Mouse (Mus musculus) macrophage (primary cell): ENCODE data around the gene Glod4. TPM values are rescaled to one million over a fixed set of nuclear protein-coding genes. Genes with fewer than 3 reads are reported as not detected.
"Not testable (repeated sequence)": the region's sequence is repeated elsewhere in the genome, so short reads cannot be mapped to it uniquely, and the experiment has no call there.

ENCODE experiments used
- H3K27ac ChIP-seq: fragments of 350-480 bp; formaldehyde crosslinking; 2 replicates; pipeline ENCODE4 v1.9.0; 2021
- H3K36me3 ChIP-seq: fragments of 350-480 bp; formaldehyde crosslinking; 2 replicates; pipeline ENCODE4 v1.9.0; 2021; ENCODE audit errors: inconsistent target
- H3K4me3 ChIP-seq: fragments of 350-480 bp; formaldehyde crosslinking; 2 replicates; pipeline ENCODE4 v1.9.0; 2021; ENCODE audit errors: inconsistent target
- H3K79me2 ChIP-seq: fragments of 350-480 bp; formaldehyde crosslinking; 2 replicates; pipeline ENCODE4 v1.9.0; 2021; ENCODE audit errors: inconsistent target
- WGBS: methylation state at CpG from one replicate; pipeline ENCODE4 v1.1.7; 2026; ENCODE audit warnings: inconsistent platforms; ENCODE audit not compliant: missing documents; 5-methylcytosine and 5-hydroxymethylcytosine counted together
- polyA plus RNA-seq: library from polyadenylated mRNA; stranded (reverse); fragments of 250-400 nt; gene quantifications from 3 replicates; pipeline ENCODE4 v1.2.4, GENCODE M21; 2018; ENCODE audit warnings: inconsistent platforms

Glod4 gene
- polyA plus RNA-seq, 1 experiment from 2014 or later, result 72.9 TPM

- Histone ChIP-seq H3K27ac (no peak overlapping the region), H3K4me3 (no peak overlapping the region), H3K36me3 (0 out of 2 replicates have a peak, but pooled peaks cover 10% of the 10 kb centered on the region), H3K79me2 (peaks cover 18% of the 10 kb centered on the region; the same call in 1 of the 2 replicates)
Observed at GRCm38 (mm10) chr11:76246439-76246838, 2.9 kb upstream of the Glod4 start.

- Histone ChIP-seq H3K79me2 (peaks cover 18% of the 10 kb centered on the region; the same call in 1 of the 2 replicates), H3K27ac (0 out of 2 replicates have a peak overlapping the region, but pooled peaks have one; percentile 5), H3K36me3 (peaks cover 19% of the 10 kb centered on the region), H3K4me3 (peak overlapping the region; percentile 81)
- WGBS, result 10% methylated on average over 34 of the region's 34 CpGs
Observed at GRCm38 (mm10) chr11:76243811-76244546, 454 bp upstream of the Glod4 start.

DNA sequence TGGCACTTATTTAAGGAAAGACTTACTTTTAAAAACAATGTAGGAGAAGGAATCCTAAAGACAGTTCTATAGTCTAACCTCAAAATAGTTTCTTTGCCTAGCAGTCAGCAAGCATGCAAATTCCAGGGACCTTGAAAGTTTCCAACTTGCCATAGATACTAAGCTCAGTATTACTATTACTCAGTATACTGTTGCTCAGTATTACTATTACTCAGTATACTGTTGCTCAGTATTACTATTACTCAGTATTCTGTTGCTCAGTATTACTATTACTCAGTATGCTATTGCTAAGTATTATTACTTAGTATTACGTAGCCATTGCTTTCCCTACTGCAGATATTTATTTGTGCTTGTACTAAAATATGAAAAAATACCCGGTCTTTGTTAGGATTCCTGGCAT is 3.8 kb downstream of the Glod4 start:
- Histone ChIP-seq H3K36me3 (peaks cover 41% of the 10 kb centered on the region), H3K27ac (no peak overlapping the region), H3K79me2 (peaks cover 18% of the 10 kb centered on the region; the same call in 1 of the 2 replicates), H3K4me3 (no peak overlapping the region)
- WGBS, result 100% methylated on average over 2 of the region's 2 CpGs

GRCm38 (mm10) chr11:76236136-76236535 is 7.4 kb downstream of the Glod4 start:
- peaks cover 68% of the 10 kb centered on the region for H3K36me3 ChIP-seq
- 78% methylated on average over 3 of the region's 3 CpGs for WGBS

DNA sequence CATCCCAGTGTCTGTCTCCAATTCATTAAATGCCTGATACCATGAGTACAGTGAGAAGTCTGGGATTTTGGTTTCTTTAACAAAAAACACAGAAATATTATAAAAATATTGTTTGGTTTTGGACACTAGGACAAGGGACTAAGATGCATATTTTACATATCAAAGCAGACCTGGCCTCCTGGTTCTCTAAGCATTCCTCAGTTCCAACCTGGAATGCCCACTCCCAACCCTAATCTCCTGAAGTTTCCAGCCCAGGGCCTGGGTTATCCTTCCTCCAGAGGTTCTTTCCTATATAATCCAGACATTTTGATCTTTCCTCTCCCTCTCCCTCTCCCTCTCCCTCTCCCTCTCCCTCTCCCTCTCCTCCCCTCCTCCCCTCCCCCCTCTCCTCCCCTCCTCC is 18.5 kb downstream of the Glod4 start:
- peaks cover 26% of the 10 kb centered on the region for H3K36me3 ChIP-seq
- H3K4me3 ChIP-seq, result no peak overlapping the region
- no peaks in the 10 kb centered on the region for H3K79me2 ChIP-seq
- no peak overlapping the region for H3K27ac ChIP-seq

More at GRCm38 (mm10) chr11:76236136-76236535, 7.4 kb downstream of the Glod4 start:
- Histone ChIP-seq H3K27ac (no peak overlapping the region), H3K4me3 (no peak overlapping the region), H3K79me2 (no peaks in the 10 kb centered on the region)

DNA sequence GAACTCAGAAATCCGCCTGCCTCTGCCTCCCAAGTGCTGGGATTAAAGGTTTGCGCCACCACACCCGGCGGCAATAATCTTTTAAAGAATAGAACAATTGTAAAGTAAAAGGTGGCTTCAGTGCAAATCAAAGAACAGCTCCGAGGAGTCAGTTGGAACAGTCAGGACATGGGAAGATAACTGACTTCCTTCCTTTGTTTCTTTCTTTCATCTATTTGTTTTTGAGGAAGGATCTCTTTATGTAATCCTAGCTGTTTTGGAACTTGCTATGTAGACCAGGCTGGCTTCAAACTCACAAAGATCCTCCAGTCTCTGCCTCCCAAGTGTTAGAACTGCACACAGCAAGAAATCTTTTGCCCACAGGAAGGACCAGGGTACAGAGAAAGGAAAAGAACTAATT is 18.9 kb downstream of the Glod4 start:
- H3K36me3 ChIP-seq, result peaks cover 26% of the 10 kb centered on the region

DNA sequence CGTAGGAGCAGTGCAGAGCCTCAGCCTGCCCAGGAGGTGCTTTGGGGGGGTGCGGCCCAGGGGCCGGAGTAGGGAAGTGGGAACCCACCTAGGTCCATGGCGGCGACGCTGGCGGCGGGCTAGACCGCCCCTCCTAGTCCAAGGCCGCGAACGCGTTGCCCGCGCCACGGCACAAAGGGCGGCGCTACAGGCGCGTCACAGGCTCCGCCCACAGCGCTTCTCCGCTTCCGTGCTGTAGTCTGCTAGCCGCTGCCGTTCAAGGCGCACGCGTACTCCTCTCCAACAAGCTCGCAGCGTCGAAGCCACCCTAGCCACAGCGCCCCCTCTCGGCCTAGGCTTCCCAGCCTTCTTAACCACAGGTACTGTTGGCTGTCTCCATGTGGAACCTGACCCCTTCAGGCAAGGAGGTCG is 26.1 kb downstream of the Glod4 start, which contains the start of the genes Dbil5 and Gemin4:
Gene Dbil5, plus strand, starts transcription at position 219 of the 411 bp plus-strand sequence.
Gene Gemin4, minus strand, starts transcription at position 275 of the 411 bp plus-strand sequence.
- WGBS, result under 1% methylated on average over 35 of the region's 35 CpGs
- H3K79me2 ChIP-seq, result no peaks in the 10 kb centered on the region
- peak within 1 kb of the TSS; percentile 78 for H3K4me3 ChIP-seq
- peaks cover 25% of the 10 kb centered on the region for H3K36me3 ChIP-seq
- H3K27ac ChIP-seq, result peak within 1 kb of the TSS; percentile 51

More for the DNA sequence above, 18.9 kb downstream of the Glod4 start:
- no peak overlapping the region for H3K27ac ChIP-seq
- 94% methylated on average over 5 of the region's 5 CpGs for WGBS
- no peaks in the 10 kb centered on the region for H3K79me2 ChIP-seq
- no peak overlapping the region for H3K4me3 ChIP-seq

DNA sequence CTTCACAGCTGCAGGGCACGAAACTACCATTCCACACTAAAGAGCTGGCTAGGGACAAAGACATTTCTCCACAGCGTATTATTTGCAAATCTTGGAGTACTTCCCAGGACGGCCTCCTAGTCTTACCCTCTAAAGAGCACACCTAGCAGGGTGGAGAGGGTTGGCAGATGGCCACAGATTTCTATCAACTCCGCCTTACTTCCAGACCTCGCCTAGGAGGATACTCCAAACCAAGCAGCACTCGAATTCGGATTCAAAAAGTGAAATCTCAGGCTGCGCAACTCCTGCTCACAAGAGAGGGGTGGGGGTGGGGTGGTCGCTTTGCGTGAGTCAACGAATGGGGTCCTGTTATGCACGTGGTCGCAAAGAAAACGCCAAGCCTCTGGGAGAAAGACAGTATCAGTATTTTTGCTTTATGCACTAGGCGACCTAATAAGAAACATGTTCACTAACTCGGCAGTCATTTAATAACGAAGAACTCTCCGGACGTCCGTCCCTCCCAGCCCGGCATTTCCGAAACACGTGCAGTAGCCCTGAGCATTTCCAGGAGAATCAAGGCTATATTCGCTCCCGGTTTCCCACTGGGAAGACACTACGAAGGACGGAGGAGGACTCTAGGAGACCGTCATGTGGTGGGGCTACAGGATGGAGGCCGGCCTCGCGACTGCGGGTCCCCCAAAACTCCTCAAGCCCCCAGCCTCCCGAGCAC is 26.7 kb downstream of the Glod4 start:
- Histone ChIP-seq H3K4me3 (peak overlapping the region; percentile 78), H3K79me2 (no peaks in the 10 kb centered on the region), H3K36me3 (peaks cover 24% of the 10 kb centered on the region), H3K27ac (peak overlapping the region; percentile 51)
- WGBS, result 5% methylated on average over 33 of the region's 33 CpGs

DNA sequence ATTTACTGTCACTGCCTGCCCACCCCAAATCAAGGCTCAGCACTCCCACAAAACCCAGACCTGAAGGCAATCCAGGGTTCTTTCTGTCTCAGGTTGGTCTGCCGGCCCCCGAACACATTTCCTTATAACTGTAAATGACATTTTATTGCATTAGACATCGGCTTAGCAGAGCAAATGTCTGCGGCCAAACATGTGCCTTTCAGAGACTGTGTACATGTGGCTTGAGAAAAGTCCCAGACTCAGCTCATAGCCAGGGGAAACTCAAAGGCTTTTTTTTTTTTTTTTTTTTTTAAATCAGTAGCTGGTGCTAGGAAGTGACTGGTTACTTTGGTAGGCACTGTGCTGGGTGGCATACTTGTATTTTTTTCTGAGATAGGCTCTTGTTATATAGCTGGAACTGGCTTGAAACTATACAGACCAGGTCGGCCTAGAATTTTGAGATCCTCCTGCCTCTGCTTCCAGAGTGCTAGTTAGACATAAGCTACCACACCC is 27.4 kb downstream of the Glod4 start:
- H3K79me2 ChIP-seq, result no peaks in the 10 kb centered on the region
- H3K36me3 ChIP-seq, result peaks cover 17% of the 10 kb centered on the region
- no peak overlapping the region for H3K27ac ChIP-seq
- 81% methylated on average over 5 of the region's 5 CpGs for WGBS
- peak overlapping the region; percentile 78; the same call in 1 of the 2 replicates for H3K4me3 ChIP-seq

DNA sequence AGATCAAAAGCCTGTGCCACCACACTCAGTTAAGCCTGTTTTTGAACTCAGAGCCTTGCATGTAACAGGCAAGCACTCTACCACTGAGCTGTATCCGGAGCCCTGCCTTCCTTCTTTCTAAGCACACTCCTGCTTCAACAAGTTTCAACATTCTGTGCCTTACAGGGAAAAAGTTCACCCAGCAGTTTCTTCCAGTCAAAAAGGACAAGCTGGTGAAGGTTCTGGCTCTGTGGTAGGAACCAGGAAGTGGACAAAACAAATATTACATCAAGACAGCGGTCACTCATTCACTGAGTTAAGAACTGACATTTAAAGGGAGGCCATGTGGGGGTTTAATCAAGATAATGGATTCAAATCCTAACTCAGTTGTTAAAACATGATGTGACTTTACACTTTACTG is 28.5 kb downstream of the Glod4 start:
- Histone ChIP-seq H3K79me2 (no peaks in the 10 kb centered on the region), H3K36me3 (peaks cover 14% of the 10 kb centered on the region; the same call in 1 of the 2 replicates), H3K27ac (no peak overlapping the region), H3K4me3 (no peak overlapping the region)
- WGBS, result 83% methylated on average over 2 of the region's 2 CpGs

- Histone ChIP-seq H3K36me3 (peaks cover 14% of the 10 kb centered on the region; the same call in 1 of the 2 replicates), H3K4me3 (no peak overlapping the region), H3K27ac (no peak overlapping the region), H3K79me2 (no peaks in the 10 kb centered on the region)
- 100% methylated on average over 5 of the region's 5 CpGs for WGBS
Observed at GRCm38 (mm10) chr11:76213841-76214240, 29.7 kb downstream of the Glod4 start.

GRCm38 (mm10) chr11:76211595-76211994 is 31.9 kb downstream of the Glod4 start:
- WGBS, result 91% methylated on average over 1 of the region's 6 CpGs
- H3K79me2 ChIP-seq, H3K27ac ChIP-seq, H3K4me3 ChIP-seq: not testable (repeated sequence)
- peaks cover 14% of the 10 kb centered on the region; the same call in 1 of the 2 replicates for H3K36me3 ChIP-seq

DNA sequence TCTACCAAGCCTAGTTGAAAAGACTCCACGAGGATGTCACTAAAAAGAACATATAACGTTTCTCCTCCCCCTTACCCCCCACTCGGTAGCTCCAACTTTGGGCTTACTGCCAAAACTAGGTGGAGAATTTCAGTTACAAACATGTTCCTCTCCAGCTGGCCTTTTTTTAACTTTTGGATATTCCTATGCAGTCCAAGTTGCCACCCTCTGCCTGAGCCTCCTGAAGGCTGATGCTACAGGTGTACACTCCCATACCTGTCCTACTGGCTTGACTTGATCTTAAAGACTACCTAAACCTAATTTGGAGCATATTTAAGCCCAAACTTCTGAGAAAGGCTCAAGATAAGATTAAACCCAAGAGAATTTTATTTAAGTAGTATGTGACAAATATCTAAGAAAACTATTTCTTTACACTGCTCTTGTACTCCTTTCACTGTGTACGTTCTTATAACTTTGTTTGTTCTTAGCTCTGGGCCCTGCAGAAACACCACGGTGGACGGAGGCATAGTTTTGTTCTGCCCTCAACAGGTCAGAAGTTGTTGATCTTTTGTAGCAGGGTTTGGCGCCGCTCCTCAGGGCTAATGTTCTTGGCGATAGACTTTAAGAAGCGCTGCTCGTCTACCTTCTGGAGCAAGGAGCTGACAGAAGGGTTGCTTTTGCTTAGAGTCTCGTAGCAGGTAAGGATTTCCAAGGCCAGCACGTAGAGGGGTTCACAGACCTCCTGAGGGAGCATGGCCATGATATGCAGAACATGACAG is 33.1 kb downstream of the Glod4 start:
- 85% methylated on average over 13 of the region's 13 CpGs for WGBS
- peaks cover 14% of the 10 kb centered on the region; the same call in 1 of the 2 replicates for H3K36me3 ChIP-seq
- no peaks in the 10 kb centered on the region for H3K79me2 ChIP-seq

DNA sequence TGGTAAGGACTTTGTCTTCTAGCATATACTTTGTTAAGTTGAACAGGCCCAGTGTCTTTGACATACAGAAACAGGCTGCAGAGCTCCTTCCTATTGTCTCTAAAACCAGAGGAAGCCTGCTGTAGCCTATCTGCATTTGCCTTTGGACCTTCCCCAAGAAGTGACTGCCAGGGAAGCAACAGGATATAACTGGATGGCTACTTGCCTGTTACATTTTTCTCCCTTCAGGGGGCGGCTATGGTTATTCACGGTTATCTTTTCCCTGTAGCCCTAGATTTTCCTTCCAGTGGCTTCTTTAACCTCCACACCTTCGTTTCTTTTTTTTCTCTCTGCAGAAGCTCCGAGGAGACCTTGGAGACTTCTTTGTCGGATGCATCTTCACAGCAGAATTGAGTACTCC is 36.7 kb downstream of the Glod4 start:
- WGBS, result 93% methylated on average over 5 of the region's 5 CpGs
- Histone ChIP-seq H3K4me3 (no peak overlapping the region), H3K27ac (no peak overlapping the region), H3K79me2 (no peaks in the 10 kb centered on the region), H3K36me3 (no peaks in the 10 kb centered on the region; the same call in 1 of the 2 replicates)

More for the DNA sequence above, 33.1 kb downstream of the Glod4 start:
- Histone ChIP-seq H3K27ac (no peak overlapping the region), H3K4me3 (no peak overlapping the region)
